8 mouse cellular contexts compared by ENCODE assay signal in the genomic region with DNA sequence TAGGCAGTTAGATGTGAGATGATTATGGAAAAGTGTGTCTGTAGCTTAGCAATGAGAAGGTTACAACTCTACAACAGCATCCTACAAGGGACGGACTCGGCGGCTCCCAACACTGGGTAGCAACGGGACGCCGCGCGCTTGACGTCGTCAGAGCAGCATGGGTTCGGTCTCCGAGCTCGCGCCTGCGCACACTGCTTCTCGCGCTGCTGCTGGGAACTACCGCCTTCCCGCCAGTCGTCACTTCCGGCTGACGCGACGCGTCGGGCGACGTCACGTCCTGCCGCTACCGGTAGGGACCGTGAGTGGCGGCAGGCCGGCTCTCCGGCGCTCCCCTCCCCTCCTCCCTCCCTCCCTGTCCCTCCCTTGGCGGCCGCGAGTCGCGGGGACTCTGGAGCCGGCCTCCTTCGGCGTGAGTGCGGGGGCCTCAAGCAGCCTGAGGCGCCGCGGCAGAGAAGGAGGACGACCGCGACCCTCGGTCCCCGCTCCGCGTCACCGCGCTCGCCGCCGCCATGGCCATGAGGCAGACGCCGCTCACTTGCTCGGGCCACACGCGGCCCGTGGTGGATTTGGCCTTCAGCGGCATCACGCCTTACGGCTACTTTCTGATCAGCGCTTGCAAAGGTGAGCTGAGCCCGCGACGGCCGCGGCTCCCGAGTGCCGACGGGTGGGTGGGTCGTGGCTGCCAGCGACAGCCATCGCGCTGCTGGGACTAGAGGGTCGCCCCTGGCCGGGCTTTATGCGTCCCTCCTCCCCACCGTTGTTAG. TPM values are rescaled to one million over a fixed set of nuclear protein-coding genes. Genes with fewer than 3 reads are reported as not detected.
DNase-seq lines count a peak whose midpoint lies in the region; ATAC-seq and TF ChIP-seq lines count a peak whose summit lies in the region.

Strap (plus strand) TSS at position 233 of the 764 bp plus-strand sequence.

- no peak for TF ChIP-seq CTCF in lung, adult 2 months (IDR thresholded peaks at IDR 0.05; ENCODE audit: insufficient read depth, low read length)

- H3K4me1 ChIP-seq in forebrain, embryonic 15.5 days: peaks cover 21% of the 10 kb centered on the region
- H3K4me1 ChIP-seq in lung, adult 2 months (ENCODE audit: control insufficient read depth, insufficient read depth, low read length): peaks cover 7% of the 10 kb centered on the region; the same call in 1 of the 2 replicates

- H3K4me2 ChIP-seq in forebrain, embryonic 15.5 days (replicated peaks): peak within 1 kb of the TSS; percentile 69

- ATAC-seq in forebrain, embryonic 15.5 days (replicated peaks): peak; percentile 98
- peak; percentile 97 for ATAC-seq in neutrophil, adult 5-6 weeks (ENCODE audit: extremely low read depth, insufficient number of reproducible peaks, low FRiP score, poor library complexity, severe bottlenecking)

- DNase-seq in ES-CJ7 (ENCODE audit: low read depth, low spot score): peak; percentile 90
- peak; percentile 93 for DNase-seq in cerebellum, adult 11 months
- DNase-seq in heart, postnatal 25 days (ENCODE audit: low spot score): peak; percentile 87
- DNase-seq in layer of hippocampus, adult 18-20 months (ENCODE audit: low spot score in 2 of 2): peak; percentile 90 to 96
- DNase-seq in lung, adult 2 months: peak; percentile 91
- DNase-seq in thymus, adult 18-20 months: peak; percentile 83 to 84

- peak within 1 kb of the TSS; percentile 81 for H3K4me3 ChIP-seq in forebrain, embryonic 15.5 days
- peak within 1 kb of the TSS; percentile 62 for H3K4me3 ChIP-seq in lung, adult 2 months (replicated peaks; ENCODE audit: extremely low read depth, low read depth, low read length)

- intact Hi-C loops in heart, postnatal 25 days (cut with DNase I): loop anchor here (10.0 kb wide), 1 partner anchor 930 kb away; the partner anchor contains the start of genes H2afj and Hist4h4

- WGBS in forebrain, embryonic 15.5 days: under 1% methylated on average over 78 of the region's 86 CpGs
- under 1% methylated on average over 73 of the region's 86 CpGs for WGBS in lung, adult 2 months

- peaks cover 11% of the 10 kb centered on the region for H3K36me3 ChIP-seq in forebrain, embryonic 15.5 days

- H3K9me3 ChIP-seq in forebrain, embryonic 15.5 days: no peaks in the 10 kb centered on the region

- H3K27me3 ChIP-seq in forebrain, embryonic 15.5 days: 0 out of 2 replicates have a peak, but pooled peaks cover 2% of the 10 kb centered on the region

- peak within 1 kb of the TSS; percentile 82 for H3K27ac ChIP-seq in forebrain, embryonic 15.5 days (replicated peaks)

- peak; percentile 91; the same call in 1 of the 2 replicates for TF ChIP-seq POLR2A in lung, adult 2 months (IDR thresholded peaks at IDR 0.05; ENCODE audit: borderline replicate concordance, extremely low read depth, low read depth, low read length)

- H3K9ac ChIP-seq in forebrain, embryonic 15.5 days (replicated peaks): peak within 1 kb of the TSS; percentile 90

RNA-seq across cellular contexts. Expression of gene Strap, which starts in this region (rescaled TPM):
- 181 and 182 TPM in 2 replicates for polyA plus RNA-seq in forebrain, embryonic 15.5 days (2015; fragmentation: Nextera tagmentation; extraction: Ambion mirVana)
- 10 to 100 TPM; 84.7 to 88.3 TPM for total RNA-seq in heart, postnatal 25 days (2021)
- 100 to 1,000 TPM; 117 to 119 TPM for total RNA-seq in layer of hippocampus, adult 18-20 months (2021)
- polyA plus RNA-seq in lung, adult 2 months (2012; rRNA removed): 28.3 and 33.2 TPM in 2 replicates
- total RNA-seq in neutrophil, adult 5-6 weeks (2017): 54.7 and 55.4 TPM in 2 replicates

Comparison
In these comparisons a context has a peak if more than half of its experiments do, and no peak if none do; other contexts are left out.
1. Peak in every context shown above with its lines: DNase-seq, ATAC-seq, H3K4me3 ChIP-seq and H3K27ac ChIP-seq.